Mouse (Mus musculus): Measurements from ENCODE around the gene Smap2. TPM values are rescaled to one million over a fixed set of nuclear protein-coding genes. Genes with fewer than 3 reads are reported as not detected.

The Smap2 gene
- polyA plus RNA-seq, 1 experiment = 101 TPM

- TF ChIP-seq CTCF (IDR thresholded peaks at IDR 0.05; ENCODE audit: extremely low read depth, insufficient read depth, low read length) (no peak), POLR2A (IDR thresholded peaks at IDR 0.05; ENCODE audit: extremely low read depth, insufficient read depth, low read length) (no peak)
- Histone ChIP-seq H3K4me1 (ENCODE audit: control insufficient read depth, insufficient read depth, low read length) (peaks cover 5% of the 10 kb centered on the region), H3K27ac (ENCODE audit: insufficient read depth, low read length) (no peak overlapping the region), H3K4me3 (ENCODE audit: insufficient read depth, low read length) (no peak overlapping the region)
These were observed 6.9 kb upstream of the Smap2 start for GRCm38 (mm10) chr4:121023941-121024340.

- peaks cover 5% of the 10 kb centered on the region for H3K4me1 ChIP-seq (ENCODE audit: control insufficient read depth, insufficient read depth, low read length)
- no peak for TF ChIP-seq CTCF (IDR thresholded peaks at IDR 0.05; ENCODE audit: extremely low read depth, insufficient read depth, low read length)
- TF ChIP-seq POLR2A (IDR thresholded peaks at IDR 0.05; ENCODE audit: extremely low read depth, insufficient read depth, low read length) = no peak
- H3K4me3 ChIP-seq (ENCODE audit: insufficient read depth, low read length) = no peak overlapping the region
- no peak overlapping the region for H3K27ac ChIP-seq (ENCODE audit: insufficient read depth, low read length)
These were observed 6.4 kb upstream of the Smap2 start for GRCm38 (mm10) chr4:121023464-121023863.

- TF ChIP-seq POLR2A (IDR thresholded peaks at IDR 0.05; ENCODE audit: extremely low read depth, insufficient read depth, low read length) (no peak), CTCF (IDR thresholded peaks at IDR 0.05; ENCODE audit: extremely low read depth, insufficient read depth, low read length) (no peak)
- Histone ChIP-seq H3K27ac (ENCODE audit: insufficient read depth, low read length) (no peak overlapping the region), H3K4me3 (ENCODE audit: insufficient read depth, low read length) (no peak overlapping the region), H3K4me1 (ENCODE audit: control insufficient read depth, insufficient read depth, low read length) (peaks cover 5% of the 10 kb centered on the region)
These were observed 4.9 kb upstream of the Smap2 start for GRCm38 (mm10) chr4:121021911-121022310.

- TF ChIP-seq CTCF (IDR thresholded peaks at IDR 0.05; ENCODE audit: extremely low read depth, insufficient read depth, low read length) (no peak), POLR2A (IDR thresholded peaks at IDR 0.05; ENCODE audit: extremely low read depth, insufficient read depth, low read length) (no peak)
- Histone ChIP-seq H3K4me1 (ENCODE audit: control insufficient read depth, insufficient read depth, low read length) (peaks cover 5% of the 10 kb centered on the region), H3K27ac (ENCODE audit: insufficient read depth, low read length) (no peak overlapping the region), H3K4me3 (ENCODE audit: insufficient read depth, low read length) (no peak overlapping the region)
These were observed 3.2 kb upstream of the Smap2 start for GRCm38 (mm10) chr4:121020040-121020790.

GRCm38 (mm10) chr4:121018250-121018649 is 1.2 kb upstream of the Smap2 start:
- Histone ChIP-seq H3K4me1 (ENCODE audit: control insufficient read depth, insufficient read depth, low read length) (peaks cover 5% of the 10 kb centered on the region), H3K4me3 (ENCODE audit: insufficient read depth, low read length) (no peak overlapping the region), H3K27ac (ENCODE audit: insufficient read depth, low read length) (no peak overlapping the region)
- no peak for TF ChIP-seq POLR2A (IDR thresholded peaks at IDR 0.05; ENCODE audit: extremely low read depth, insufficient read depth, low read length)
- no peak for TF ChIP-seq CTCF (IDR thresholded peaks at IDR 0.05; ENCODE audit: extremely low read depth, insufficient read depth, low read length)

GRCm38 (mm10) chr4:121016021-121016898 is 787 bp downstream of the Smap2 start:
- peak overlapping the region; percentile 71 for H3K4me3 ChIP-seq (ENCODE audit: insufficient read depth, low read length)
- TF ChIP-seq POLR2A (IDR thresholded peaks at IDR 0.05; ENCODE audit: extremely low read depth, insufficient read depth, low read length) (peak; percentile 47; the same call in 1 of the 2 replicates), CTCF (IDR thresholded peaks at IDR 0.05; ENCODE audit: extremely low read depth, insufficient read depth, low read length) (no peak)
- peak overlapping the region; percentile 91 for H3K27ac ChIP-seq (ENCODE audit: insufficient read depth, low read length)
- H3K4me1 ChIP-seq (ENCODE audit: control insufficient read depth, insufficient read depth, low read length) = peaks cover 9% of the 10 kb centered on the region

GRCm38 (mm10) chr4:121015268-121015659 is 1.8 kb downstream of the Smap2 start:
- no peak for TF ChIP-seq POLR2A (IDR thresholded peaks at IDR 0.05; ENCODE audit: extremely low read depth, insufficient read depth, low read length)
- TF ChIP-seq CTCF (IDR thresholded peaks at IDR 0.05; ENCODE audit: extremely low read depth, insufficient read depth, low read length) = no peak
- Histone ChIP-seq H3K4me1 (ENCODE audit: control insufficient read depth, insufficient read depth, low read length) (peaks cover 4% of the 10 kb centered on the region), H3K4me3 (ENCODE audit: insufficient read depth, low read length) (peak overlapping the region; percentile 71; the same call in 1 of the 2 replicates), H3K27ac (ENCODE audit: insufficient read depth, low read length) (0 out of 2 replicates have a peak overlapping the region, but pooled peaks have one; percentile 26)

GRCm38 (mm10) chr4:121014594-121015267 is 2.3 kb downstream of the Smap2 start:
- H3K4me1 ChIP-seq (ENCODE audit: control insufficient read depth, insufficient read depth, low read length) = peaks cover 5% of the 10 kb centered on the region
- H3K4me3 ChIP-seq (ENCODE audit: insufficient read depth, low read length) = peak overlapping the region; percentile 71; the same call in 1 of the 2 replicates
- TF ChIP-seq CTCF (IDR thresholded peaks at IDR 0.05; ENCODE audit: extremely low read depth, insufficient read depth, low read length) (no peak), POLR2A (IDR thresholded peaks at IDR 0.05; ENCODE audit: extremely low read depth, insufficient read depth, low read length) (no peak)
- no peak overlapping the region for H3K27ac ChIP-seq (ENCODE audit: insufficient read depth, low read length)
